ENCODE assay signal across 8 mouse cellular contexts in genomic region chr4:147848584-147848991, GRCm38 (mm10). TPM values are rescaled to one million over a fixed set of nuclear protein-coding genes. Genes with fewer than 3 reads are reported as not detected.
DNase-seq lines count a peak whose midpoint lies in the region; ATAC-seq lines count a peak whose summit lies in the region.

No protein-coding gene starts in this region.

- no peaks in the 10 kb centered on the region for H3K27me3 ChIP-seq in lung, embryonic 15.5 days
- no peaks in the 10 kb centered on the region for H3K27me3 ChIP-seq in embryonic facial prominence, embryonic 15.5 days
- no peaks in the 10 kb centered on the region for H3K27me3 ChIP-seq in limb, embryonic 13.5 days
- H3K27me3 ChIP-seq in stomach, embryonic 14.5 days (ENCODE audit: control insufficient read depth, insufficient read depth, low read length), result no peaks in the 10 kb centered on the region

- H3K9me3 ChIP-seq in lung, embryonic 15.5 days, result no peaks in the 10 kb centered on the region
- peaks cover 7% of the 10 kb centered on the region for H3K9me3 ChIP-seq in embryonic facial prominence, embryonic 15.5 days (replicated peaks)
- peaks cover 14% of the 10 kb centered on the region for H3K9me3 ChIP-seq in limb, embryonic 13.5 days
- H3K9me3 ChIP-seq in stomach, embryonic 14.5 days (ENCODE audit: control insufficient read depth, low read depth, low read length), result no peaks in the 10 kb centered on the region

- ATAC-seq in lung, embryonic 15.5 days (ENCODE audit: borderline replicate concordance, extremely low read depth, low FRiP score, low TSS enrichment), result peak; percentile 61; the same call in 1 of the 2 replicates
- no peak; the same call in 1 of the 2 replicates for ATAC-seq in embryonic facial prominence, embryonic 15.5 days (ENCODE audit: insufficient number of reproducible peaks, low FRiP score, low TSS enrichment, low read depth)
- ATAC-seq in limb, embryonic 13.5 days (ENCODE audit: low FRiP score, low read depth), result peak; percentile 73
- peak; percentile 67 for ATAC-seq in stomach, embryonic 14.5 days (ENCODE audit: insufficient number of reproducible peaks, insufficient read depth, low FRiP score, low read depth)

- peak overlapping the region; percentile 75 for H3K4me3 ChIP-seq in lung, embryonic 15.5 days
- peak overlapping the region; percentile 75 for H3K4me3 ChIP-seq in embryonic facial prominence, embryonic 15.5 days (replicated peaks)
- peak overlapping the region; percentile 86 for H3K4me3 ChIP-seq in limb, embryonic 13.5 days
- peak overlapping the region; percentile 71 for H3K4me3 ChIP-seq in stomach, embryonic 14.5 days (ENCODE audit: low read depth, low read length)

- H3K9ac ChIP-seq in lung, embryonic 15.5 days, result peak overlapping the region; percentile 63
- H3K9ac ChIP-seq in embryonic facial prominence, embryonic 15.5 days, result peak overlapping the region; percentile 33
- peak overlapping the region; percentile 70 for H3K9ac ChIP-seq in limb, embryonic 13.5 days
- peak overlapping the region; percentile 52 for H3K9ac ChIP-seq in stomach, embryonic 14.5 days (replicated peaks; ENCODE audit: low read depth, low read length)

- peaks cover 11% of the 10 kb centered on the region for H3K4me1 ChIP-seq in lung, embryonic 15.5 days
- H3K4me1 ChIP-seq in embryonic facial prominence, embryonic 15.5 days, result peaks cover 11% of the 10 kb centered on the region
- H3K4me1 ChIP-seq in limb, embryonic 13.5 days, result peaks cover 11% of the 10 kb centered on the region
- H3K4me1 ChIP-seq in stomach, embryonic 14.5 days (ENCODE audit: control insufficient read depth, insufficient read depth, low read length), result peaks cover 4% of the 10 kb centered on the region; the same call in 1 of the 2 replicates

- H3K27ac ChIP-seq in lung, embryonic 15.5 days, result no peak overlapping the region
- 0 out of 2 replicates have a peak overlapping the region, but pooled peaks have one; percentile 35 for H3K27ac ChIP-seq in embryonic facial prominence, embryonic 15.5 days (replicated peaks)
- no peak overlapping the region for H3K27ac ChIP-seq in limb, embryonic 13.5 days
- H3K27ac ChIP-seq in stomach, embryonic 14.5 days (ENCODE audit: low read length), result no peak overlapping the region

- WGBS in lung, embryonic 15.5 days, result 4% methylated on average over 4 of the region's 4 CpGs
- WGBS in embryonic facial prominence, embryonic 15.5 days, result 1% methylated on average over 4 of the region's 4 CpGs
- 6% methylated on average over 4 of the region's 4 CpGs for WGBS in limb, embryonic 13.5 days
- 3% methylated on average over 4 of the region's 4 CpGs for WGBS in stomach, embryonic 14.5 days

- H3K36me3 ChIP-seq in lung, embryonic 15.5 days, result peaks cover 19% of the 10 kb centered on the region
- H3K36me3 ChIP-seq in embryonic facial prominence, embryonic 15.5 days, result peaks cover 25% of the 10 kb centered on the region
- peaks cover 24% of the 10 kb centered on the region for H3K36me3 ChIP-seq in limb, embryonic 13.5 days
- no peaks in the 10 kb centered on the region for H3K36me3 ChIP-seq in stomach, embryonic 14.5 days (ENCODE audit: control insufficient read depth, insufficient read depth, low read length)

- no peak for DNase-seq in lung, postnatal 4 days
- no peak for DNase-seq in cerebellum, postnatal 25 days
- DNase-seq in cerebellum, adult 11 months, result no peak
- DNase-seq in thymus, postnatal 0 days (ENCODE audit: low spot score), result no peak

- H3K4me2 ChIP-seq in lung, embryonic 15.5 days, result peak overlapping the region; percentile 64
- peak overlapping the region; percentile 68 for H3K4me2 ChIP-seq in embryonic facial prominence, embryonic 15.5 days (replicated peaks)
- peak overlapping the region; percentile 68 for H3K4me2 ChIP-seq in limb, embryonic 13.5 days (replicated peaks)
- peak overlapping the region; percentile 50 for H3K4me2 ChIP-seq in stomach, embryonic 14.5 days (replicated peaks; ENCODE audit: low read depth, low read length)

RNA-seq across cellular contexts. Expression of gene Zfp933, which starts 0.4 kb away (rescaled TPM):
- 4.6 and 5.0 TPM in 2 replicates for polyA plus RNA-seq in lung, embryonic 15.5 days (2015; fragmentation: Nextera tagmentation; extraction: Ambion mirVana)
- 4.6 and 5.3 TPM in 2 replicates for polyA plus RNA-seq in embryonic facial prominence, embryonic 15.5 days (2015; fragmentation: Nextera tagmentation; extraction: Ambion mirVana)
- polyA plus RNA-seq in limb, embryonic 13.5 days (2015; fragmentation: Nextera tagmentation; extraction: Ambion mirVana), result 5.4 and 7.1 TPM in 2 replicates
- polyA plus RNA-seq in stomach, embryonic 14.5 days (2014; fragmentation: Nextera tagmentation; extraction: Ambion mirVana), result 4.9 and 7.9 TPM in 2 replicates
- 4.5 and 5.6 TPM in 2 replicates for polyA plus RNA-seq in thymus, postnatal 0 days (2015; fragmentation: Nextera tagmentation; extraction: Ambion mirVana)

RNA-seq across cellular contexts. Expression of gene Miip, which starts 20.0 kb away (rescaled TPM):
- polyA plus RNA-seq in lung, embryonic 15.5 days (2015; fragmentation: Nextera tagmentation; extraction: Ambion mirVana), result 44.2 and 44.9 TPM in 2 replicates
- 40.3 and 43.2 TPM in 2 replicates for polyA plus RNA-seq in embryonic facial prominence, embryonic 15.5 days (2015; fragmentation: Nextera tagmentation; extraction: Ambion mirVana)
- polyA plus RNA-seq in limb, embryonic 13.5 days (2015; fragmentation: Nextera tagmentation; extraction: Ambion mirVana), result 42.8 and 48.8 TPM in 2 replicates
- 32.9 and 33.1 TPM in 2 replicates for polyA plus RNA-seq in stomach, embryonic 14.5 days (2014; fragmentation: Nextera tagmentation; extraction: Ambion mirVana)
- polyA plus RNA-seq in thymus, postnatal 0 days (2015; fragmentation: Nextera tagmentation; extraction: Ambion mirVana), result 73.5 and 88.4 TPM in 2 replicates

RNA-seq across cellular contexts. Expression of gene Fv1, which starts 20.2 kb away (rescaled TPM):
- 8.4 and 10.7 TPM in 2 replicates for polyA plus RNA-seq in lung, embryonic 15.5 days (2015; fragmentation: Nextera tagmentation; extraction: Ambion mirVana)
- polyA plus RNA-seq in embryonic facial prominence, embryonic 15.5 days (2015; fragmentation: Nextera tagmentation; extraction: Ambion mirVana), result 9.1 and 10.9 TPM in 2 replicates
- polyA plus RNA-seq in limb, embryonic 13.5 days (2015; fragmentation: Nextera tagmentation; extraction: Ambion mirVana), result 11.3 and 13.0 TPM in 2 replicates
- polyA plus RNA-seq in stomach, embryonic 14.5 days (2014; fragmentation: Nextera tagmentation; extraction: Ambion mirVana), result 8.6 and 10.0 TPM in 2 replicates
- 4.7 and 4.9 TPM in 2 replicates for polyA plus RNA-seq in thymus, postnatal 0 days (2015; fragmentation: Nextera tagmentation; extraction: Ambion mirVana)

RNA-seq across cellular contexts. Expression of gene Zfp984, which starts 39.0 kb away (rescaled TPM):
- 5.9 and 6.3 TPM in 2 replicates for polyA plus RNA-seq in lung, embryonic 15.5 days (2015; fragmentation: Nextera tagmentation; extraction: Ambion mirVana)
- polyA plus RNA-seq in embryonic facial prominence, embryonic 15.5 days (2015; fragmentation: Nextera tagmentation; extraction: Ambion mirVana), result 5.8 and 5.9 TPM in 2 replicates
- polyA plus RNA-seq in limb, embryonic 13.5 days (2015; fragmentation: Nextera tagmentation; extraction: Ambion mirVana), result 6.1 and 7.1 TPM in 2 replicates
- polyA plus RNA-seq in stomach, embryonic 14.5 days (2014; fragmentation: Nextera tagmentation; extraction: Ambion mirVana), result 10.6 and 12.3 TPM in 2 replicates
- 16.4 TPM in 2 replicates for polyA plus RNA-seq in thymus, postnatal 0 days (2015; fragmentation: Nextera tagmentation; extraction: Ambion mirVana)

RNA-seq across cellular contexts. Expression of gene Mfn2, which starts 55.9 kb away (rescaled TPM):
- polyA plus RNA-seq in lung, embryonic 15.5 days (2015; fragmentation: Nextera tagmentation; extraction: Ambion mirVana), result 34.0 and 36.2 TPM in 2 replicates
- polyA plus RNA-seq in embryonic facial prominence, embryonic 15.5 days (2015; fragmentation: Nextera tagmentation; extraction: Ambion mirVana), result 38.6 and 39.4 TPM in 2 replicates
- 33.7 and 37.8 TPM in 2 replicates for polyA plus RNA-seq in limb, embryonic 13.5 days (2015; fragmentation: Nextera tagmentation; extraction: Ambion mirVana)
- polyA plus RNA-seq in stomach, embryonic 14.5 days (2014; fragmentation: Nextera tagmentation; extraction: Ambion mirVana), result 26.5 and 29.8 TPM in 2 replicates
- 18.2 and 18.8 TPM in 2 replicates for polyA plus RNA-seq in thymus, postnatal 0 days (2015; fragmentation: Nextera tagmentation; extraction: Ambion mirVana)
